Mouse (Mus musculus): Measurements from ENCODE around the gene Klrd1. TPM values are rescaled to one million over a fixed set of nuclear protein-coding genes. Genes with fewer than 3 reads are reported as not detected.

Klrd1 gene
- polyA plus RNA-seq (2015; fragmentation: Nextera tagmentation; extraction: Ambion mirVana): not detected in 2 replicates

- H3K27ac ChIP-seq (replicated peaks): no peak within 1 kb of the TSS
- H3K36me3 ChIP-seq: no peaks in the 10 kb centered on the region
- no peaks in the 10 kb centered on the region for H3K9me3 ChIP-seq
- H3K9ac ChIP-seq (replicated peaks): no peak within 1 kb of the TSS
- 87% methylated on average over 3 of the region's 3 CpGs for WGBS
- no peak for ATAC-seq (replicated peaks)
- no peaks in the 10 kb centered on the region for H3K27me3 ChIP-seq
- no peak within 1 kb of the TSS for H3K4me3 ChIP-seq
- no peaks in the 10 kb centered on the region for H3K4me1 ChIP-seq
- H3K4me2 ChIP-seq (replicated peaks): no peak within 1 kb of the TSS
Measured at GRCm38 (mm10) chr6:129591508-129591907, at the start of gene Klrd1. TSS of gene Klrd1 (plus strand) at chr6:129591782.

- H3K36me3 ChIP-seq: peaks cover 52% of the 10 kb centered on the region
- 65% methylated on average over 9 of the region's 9 CpGs for WGBS
- ATAC-seq (replicated peaks): no peak
- no peak overlapping the region for H3K4me3 ChIP-seq
- H3K27ac ChIP-seq (replicated peaks): no peak overlapping the region
- no peaks in the 10 kb centered on the region for H3K27me3 ChIP-seq
- H3K9me3 ChIP-seq: no peaks in the 10 kb centered on the region
- no peak overlapping the region for H3K4me2 ChIP-seq (replicated peaks)
- H3K9ac ChIP-seq (replicated peaks): no peak overlapping the region
- no peaks in the 10 kb centered on the region for H3K4me1 ChIP-seq
Measured at GRCm38 (mm10) chr6:129541931-129542330, 49.7 kb upstream of the Klrd1 start.

- 92% methylated on average over 3 of the region's 3 CpGs for WGBS
Measured at GRCm38 (mm10) chr6:129542540-129542939, 49.0 kb upstream of the Klrd1 start.

GRCm38 (mm10) chr6:129543709-129544606, 47.6 kb upstream of the Klrd1 start:
- Histone ChIP-seq H3K27ac (replicated peaks) (no peak overlapping the region), H3K4me2 (replicated peaks) (no peak overlapping the region), H3K9ac (replicated peaks) (no peak overlapping the region), H3K27me3 (no peaks in the 10 kb centered on the region), H3K9me3 (no peaks in the 10 kb centered on the region), H3K4me3 (no peak overlapping the region), H3K36me3 (peaks cover 36% of the 10 kb centered on the region), H3K4me1 (no peaks in the 10 kb centered on the region)
- peak; percentile 71 for ATAC-seq (replicated peaks)
- 61% methylated on average over 6 of the region's 6 CpGs for WGBS

More at GRCm38 (mm10) chr6:129542540-129542939, 49.0 kb upstream of the Klrd1 start:
- no peak overlapping the region for H3K4me3 ChIP-seq
- H3K4me2 ChIP-seq (replicated peaks): no peak overlapping the region
- H3K36me3 ChIP-seq: peaks cover 49% of the 10 kb centered on the region
- ATAC-seq (replicated peaks): no peak
- H3K9me3 ChIP-seq: no peaks in the 10 kb centered on the region
- H3K4me1 ChIP-seq: no peaks in the 10 kb centered on the region
- H3K27me3 ChIP-seq: no peaks in the 10 kb centered on the region
- no peak overlapping the region for H3K27ac ChIP-seq (replicated peaks)
- no peak overlapping the region for H3K9ac ChIP-seq (replicated peaks)

GRCm38 (mm10) chr6:129547277-129547676, 44.3 kb upstream of the Klrd1 start:
- no peaks in the 10 kb centered on the region for H3K27me3 ChIP-seq
- 93% methylated on average over 2 of the region's 2 CpGs for WGBS
- no peaks in the 10 kb centered on the region for H3K4me1 ChIP-seq

GRCm38 (mm10) chr6:129548009-129548408, 43.6 kb upstream of the Klrd1 start:
- Histone ChIP-seq H3K27ac (replicated peaks) (no peak overlapping the region), H3K4me1 (no peaks in the 10 kb centered on the region), H3K36me3 (no peaks in the 10 kb centered on the region), H3K4me2 (replicated peaks) (no peak overlapping the region), H3K9ac (replicated peaks) (no peak overlapping the region), H3K27me3 (no peaks in the 10 kb centered on the region), H3K9me3 (no peaks in the 10 kb centered on the region), H3K4me3 (no peak overlapping the region)
- ATAC-seq (replicated peaks): no peak
- 79% methylated on average over 3 of the region's 3 CpGs for WGBS

More at GRCm38 (mm10) chr6:129547277-129547676, 44.3 kb upstream of the Klrd1 start:
- H3K9me3 ChIP-seq: no peaks in the 10 kb centered on the region
- no peak overlapping the region for H3K9ac ChIP-seq (replicated peaks)
- H3K27ac ChIP-seq (replicated peaks): no peak overlapping the region
- no peak for ATAC-seq (replicated peaks)
- no peak overlapping the region for H3K4me2 ChIP-seq (replicated peaks)
- H3K4me3 ChIP-seq: no peak overlapping the region
- H3K36me3 ChIP-seq: peaks cover 5% of the 10 kb centered on the region

- Histone ChIP-seq H3K27ac (replicated peaks) (no peak overlapping the region), H3K4me1 (0 out of 2 replicates have a peak, but pooled peaks cover 2% of the 10 kb centered on the region), H3K9ac (replicated peaks) (no peak overlapping the region), H3K9me3 (no peaks in the 10 kb centered on the region), H3K4me2 (replicated peaks) (no peak overlapping the region), H3K36me3 (no peaks in the 10 kb centered on the region), H3K27me3 (no peaks in the 10 kb centered on the region), H3K4me3 (no peak overlapping the region)
- ATAC-seq (replicated peaks): peak; percentile 46
Measured at GRCm38 (mm10) chr6:129557298-129558023, 34.1 kb upstream of the Klrd1 start.

GRCm38 (mm10) chr6:129558946-129559640, 32.5 kb upstream of the Klrd1 start:
- peak; percentile 90 for ATAC-seq (replicated peaks)
- 0 out of 2 replicates have a peak, but pooled peaks cover 2% of the 10 kb centered on the region for H3K4me1 ChIP-seq
- H3K9ac ChIP-seq (replicated peaks): no peak overlapping the region
- H3K9me3 ChIP-seq: no peaks in the 10 kb centered on the region
- H3K4me2 ChIP-seq (replicated peaks): no peak overlapping the region; the same call in 1 of the 2 replicates
- H3K27ac ChIP-seq (replicated peaks): no peak overlapping the region
- WGBS: 16% methylated on average over 12 of the region's 12 CpGs
- no peaks in the 10 kb centered on the region for H3K36me3 ChIP-seq
- H3K27me3 ChIP-seq: no peaks in the 10 kb centered on the region
- no peak overlapping the region for H3K4me3 ChIP-seq

- no peaks in the 10 kb centered on the region for H3K9me3 ChIP-seq
- no peak overlapping the region for H3K4me2 ChIP-seq (replicated peaks)
- 0 out of 2 replicates have a peak, but pooled peaks cover 2% of the 10 kb centered on the region for H3K4me1 ChIP-seq
- no peaks in the 10 kb centered on the region for H3K27me3 ChIP-seq
- 56% methylated on average over 4 of the region's 4 CpGs for WGBS
- H3K4me3 ChIP-seq: no peak overlapping the region
- no peaks in the 10 kb centered on the region for H3K36me3 ChIP-seq
- peak; percentile 58 for ATAC-seq (replicated peaks)
- no peak overlapping the region for H3K9ac ChIP-seq (replicated peaks)
- H3K27ac ChIP-seq (replicated peaks): no peak overlapping the region
Measured at GRCm38 (mm10) chr6:129559641-129560027, 31.9 kb upstream of the Klrd1 start.

GRCm38 (mm10) chr6:129565257-129565656, 26.3 kb upstream of the Klrd1 start:
- Histone ChIP-seq H3K4me2 (replicated peaks) (no peak overlapping the region), H3K9me3 (no peaks in the 10 kb centered on the region), H3K27me3 (no peaks in the 10 kb centered on the region), H3K4me1 (no peaks in the 10 kb centered on the region), H3K4me3 (no peak overlapping the region), H3K9ac (replicated peaks) (no peak overlapping the region), H3K27ac (replicated peaks) (no peak overlapping the region), H3K36me3 (no peaks in the 10 kb centered on the region)
- no peak for ATAC-seq (replicated peaks)
- WGBS: 85% methylated on average over 2 of the region's 2 CpGs

- H3K4me1 ChIP-seq: no peaks in the 10 kb centered on the region
- 56% methylated on average over 2 of the region's 2 CpGs for WGBS
- H3K36me3 ChIP-seq: no peaks in the 10 kb centered on the region
- no peak overlapping the region for H3K27ac ChIP-seq (replicated peaks)
- H3K4me2 ChIP-seq (replicated peaks): no peak overlapping the region
- H3K4me3 ChIP-seq: no peak overlapping the region
- no peaks in the 10 kb centered on the region for H3K9me3 ChIP-seq
- no peak overlapping the region for H3K9ac ChIP-seq (replicated peaks)
- no peaks in the 10 kb centered on the region for H3K27me3 ChIP-seq
- no peak for ATAC-seq (replicated peaks)
Measured at GRCm38 (mm10) chr6:129575315-129575714, 16.3 kb upstream of the Klrd1 start.

GRCm38 (mm10) chr6:129577605-129578004, 14.0 kb upstream of the Klrd1 start, which contains the start of gene Klre1:
TSS of gene Klre1 (plus strand) at chr6:129577905.
- no peak within 1 kb of the TSS for H3K27ac ChIP-seq (replicated peaks)
- ATAC-seq (replicated peaks): no peak
- no peak within 1 kb of the TSS for H3K9ac ChIP-seq (replicated peaks)
- no peaks in the 10 kb centered on the region for H3K4me1 ChIP-seq
- no peaks in the 10 kb centered on the region for H3K9me3 ChIP-seq
- H3K27me3 ChIP-seq: no peaks in the 10 kb centered on the region
- no peak within 1 kb of the TSS for H3K4me3 ChIP-seq
- WGBS: 98% methylated on average over 8 of the region's 8 CpGs
- no peak within 1 kb of the TSS for H3K4me2 ChIP-seq (replicated peaks)
- no peaks in the 10 kb centered on the region for H3K36me3 ChIP-seq

Data from forebrain, embryonic 15.5 days (tissue).